Mouse (Mus musculus) frontal cortex, postnatal 36 days (tissue): Measurements from ENCODE around the gene Krtap4-2.
"Not testable (repeated sequence)": the region's sequence is repeated elsewhere in the genome, so short reads cannot be mapped to it uniquely, and the experiment has no call there.

Experiments used
- DNase-seq, 2 experiments: peaks; one replicate each; pipeline ENCODE4 v3.0.0; 2022; ENCODE audit warnings: low spot score in 2 of 2

The Krtap4-2 gene

DNA sequence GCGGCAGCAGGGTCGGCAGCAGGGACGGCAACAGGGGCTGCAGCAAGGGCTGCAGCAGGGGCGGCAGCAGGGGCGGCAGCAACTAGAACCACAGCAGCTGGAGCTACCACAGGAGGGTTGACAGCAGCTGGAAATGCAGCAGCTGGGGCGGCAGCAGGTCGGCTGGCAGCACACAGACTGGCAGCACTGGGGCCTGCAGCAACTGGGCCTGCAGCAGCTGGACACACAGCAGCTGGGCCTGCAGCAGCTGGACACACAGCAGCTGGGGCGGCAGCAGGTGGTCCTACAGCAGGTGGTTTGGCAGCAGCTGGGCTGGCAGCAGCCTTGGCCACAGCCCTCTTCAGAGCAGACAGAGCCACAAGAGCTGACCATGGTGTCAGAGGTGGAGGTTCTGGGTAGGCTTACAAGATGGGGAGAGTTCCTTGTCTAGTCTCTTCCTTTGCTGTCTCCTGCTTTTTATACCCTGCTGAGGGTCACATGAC is at the start of gene Krtap4-2:
Gene Krtap4-2 (minus strand): TSS at position 432 of the 482 bp plus-strand sequence.
- no peak for DNase-seq

DNA sequence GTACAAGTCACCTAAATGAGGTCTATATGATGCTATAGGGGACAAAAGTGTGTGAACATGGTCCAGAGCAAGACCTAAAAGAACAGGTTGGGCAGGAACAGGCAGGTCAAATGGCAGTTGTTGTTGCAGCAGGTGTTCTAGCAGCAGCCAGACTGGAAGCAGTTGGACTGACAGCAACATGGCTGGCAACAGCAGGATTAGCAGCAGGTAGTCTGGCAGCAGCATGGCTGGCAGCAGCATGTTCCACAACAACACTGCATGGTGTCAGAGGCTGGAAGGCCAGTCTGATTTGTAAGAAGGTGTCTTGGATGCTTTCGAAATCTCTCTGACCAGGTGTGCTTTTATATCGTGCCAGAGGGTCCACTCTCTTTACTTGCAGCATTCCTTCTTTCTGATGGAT is 48.6 kb upstream of the Krtap4-2 start:
- no peak for DNase-seq

DNA sequence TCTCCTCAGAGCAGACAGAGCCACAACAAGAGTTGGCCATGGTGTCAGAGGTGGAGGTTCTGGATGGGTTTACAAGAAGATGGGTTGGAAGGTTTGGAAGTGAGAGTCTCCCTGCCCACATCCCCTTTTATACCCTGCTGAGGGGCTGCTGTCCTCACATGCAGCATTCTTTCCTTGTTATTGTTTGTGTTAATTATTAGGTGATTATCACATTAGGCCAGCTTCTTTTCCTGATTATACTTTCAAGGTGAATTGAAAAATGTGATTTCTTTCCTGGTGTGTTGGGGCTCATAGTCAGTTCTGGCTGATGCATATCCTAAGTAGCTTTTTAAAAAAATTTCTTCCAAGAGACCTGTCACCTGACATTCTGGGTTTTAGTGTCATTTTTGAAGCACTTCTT is 31.0 kb upstream of the Krtap4-2 start, which contains the start of gene Krtap4-6:
Gene Krtap4-6 (minus strand): TSS at position 101 of the 400 bp plus-strand sequence.
- no peak for DNase-seq

DNA sequence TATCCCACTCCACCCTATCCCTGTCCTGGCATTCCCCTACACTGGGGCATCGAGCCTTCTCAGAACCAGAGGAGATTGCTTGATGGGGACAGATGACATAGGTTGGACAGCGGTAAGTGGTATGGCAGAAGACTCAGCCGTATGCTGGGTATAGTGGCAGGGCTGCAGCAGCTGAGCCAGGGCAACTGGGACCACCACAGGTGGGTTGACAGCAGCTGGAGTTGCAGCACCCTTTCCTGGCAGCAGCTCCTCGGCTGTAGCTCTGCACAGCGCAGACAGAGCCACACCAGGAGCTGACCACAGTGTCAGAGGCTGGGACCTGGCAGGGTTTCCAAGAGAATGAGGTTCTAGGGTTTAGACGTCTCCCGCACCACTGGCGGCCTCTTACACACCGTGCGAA is 27.9 kb upstream of the Krtap4-2 start:
- DNase-seq, result no peak

DNA sequence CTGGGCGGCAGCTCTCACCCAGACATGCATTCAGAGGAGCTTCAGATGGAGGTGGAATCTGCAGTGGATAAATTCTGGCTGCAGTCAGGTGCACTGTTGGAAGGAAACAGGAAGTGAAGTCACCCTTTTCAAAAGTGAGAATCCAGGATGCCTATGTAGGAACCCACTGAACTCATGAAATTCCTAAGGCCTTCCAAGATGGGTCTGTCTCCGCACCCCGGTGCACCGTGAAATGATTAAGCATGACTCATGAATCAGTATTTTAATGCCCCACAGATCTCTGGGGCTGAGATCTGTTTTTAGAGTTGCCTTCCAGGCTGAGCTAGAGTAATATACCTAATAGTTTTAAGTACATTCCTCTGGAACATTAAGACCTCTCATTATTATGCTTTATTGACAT is 24.4 kb upstream of the Krtap4-2 start:
- no peak for DNase-seq

DNA sequence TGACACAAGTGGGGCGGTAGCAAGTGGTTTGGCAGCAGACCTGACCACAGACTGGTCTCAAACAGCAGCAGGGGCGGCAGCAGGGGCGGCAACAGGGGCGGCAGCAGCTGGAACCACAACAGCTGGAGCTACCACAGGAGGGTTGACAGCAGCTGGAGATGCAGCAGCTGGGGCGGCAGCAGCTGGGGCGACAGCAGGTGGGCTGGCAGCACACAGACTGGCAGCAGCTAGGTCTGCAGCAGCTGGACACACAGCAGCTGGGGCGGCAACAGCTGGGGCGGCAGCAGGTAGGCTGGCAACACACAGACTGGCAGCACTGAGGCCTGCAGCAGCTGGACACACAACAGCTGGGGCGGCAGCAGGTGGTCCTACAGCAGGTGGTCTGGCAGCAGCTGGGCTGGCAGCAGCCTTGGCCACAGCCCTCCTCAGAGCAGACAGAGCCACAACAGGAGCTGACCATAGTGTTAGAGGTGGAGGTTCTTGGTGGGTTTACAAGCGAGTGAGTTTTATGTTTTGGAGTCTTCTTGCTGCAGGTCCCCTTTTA is 23.7 kb upstream of the Krtap4-2 start, which contains the start of gene Gm11563:
Gene Gm11563 (minus strand): TSS at position 494 of the 544 bp plus-strand sequence.
- DNase-seq, result not testable (repeated sequence)

DNA sequence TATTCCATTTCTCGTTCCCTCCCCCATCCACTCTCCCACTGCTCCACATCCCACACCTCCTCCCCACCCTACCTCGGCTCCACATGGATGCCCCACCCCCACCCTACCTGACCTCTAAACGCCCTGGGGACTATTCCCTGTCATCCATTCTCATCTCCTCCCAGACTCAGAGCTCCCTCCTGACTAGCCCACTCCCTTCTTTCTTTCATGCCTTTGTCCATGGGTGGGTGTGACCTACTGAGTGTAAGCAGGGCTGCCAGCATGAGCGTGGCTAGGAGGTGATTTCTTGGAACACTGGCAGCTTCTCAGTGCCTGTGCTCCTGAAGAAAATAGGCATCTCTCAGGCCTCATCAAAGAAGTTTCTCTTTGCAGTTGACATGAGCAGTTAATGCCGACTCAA is 22.2 kb upstream of the Krtap4-2 start:
- DNase-seq, result no peak

DNA sequence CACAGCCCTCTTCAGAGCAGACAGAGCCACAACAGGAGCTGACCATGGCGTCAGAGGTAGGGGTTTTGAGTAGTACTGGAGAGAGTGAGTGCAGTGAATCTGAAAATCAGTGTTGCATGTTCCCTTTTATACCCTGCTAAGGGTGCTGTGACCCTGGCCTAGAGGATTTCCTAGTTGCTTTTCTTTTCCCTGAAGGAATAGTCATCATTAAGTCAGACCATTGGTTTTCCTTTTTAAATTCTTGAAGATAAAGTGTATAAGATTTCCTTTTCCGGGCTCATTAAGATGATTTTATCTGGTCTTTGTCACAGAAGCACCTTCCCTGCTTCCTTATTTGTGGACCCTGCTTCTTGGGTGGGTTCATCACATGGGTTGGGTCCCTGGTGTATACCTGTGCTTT is 15.3 kb upstream of the Krtap4-2 start, which contains the start of gene Gm11555:
Gene Gm11555 (minus strand): TSS at position 101 of the 400 bp plus-strand sequence.
- DNase-seq, result no peak

DNA sequence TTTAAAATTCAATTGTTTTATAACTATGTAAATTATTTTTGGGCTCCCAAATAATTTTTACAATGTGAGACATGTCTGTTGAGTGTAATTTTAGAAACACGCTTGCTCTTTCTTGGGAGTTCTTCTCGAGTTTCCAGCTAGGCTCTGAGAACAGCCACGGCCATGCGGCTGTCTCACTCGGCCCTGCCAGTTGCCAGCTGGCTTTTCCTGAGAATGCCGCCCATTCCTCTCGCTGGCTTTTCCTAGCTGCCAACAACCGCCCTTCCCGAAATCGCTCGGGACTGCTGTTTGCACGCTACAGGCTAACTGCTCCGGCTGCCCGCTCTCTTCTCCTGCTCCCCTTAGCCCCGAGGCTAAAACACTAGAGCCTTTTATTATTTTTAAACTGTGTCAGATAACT is 11.6 kb upstream of the Krtap4-2 start:
- peak in 1 of 2 experiments; percentile 28 for DNase-seq

DNA sequence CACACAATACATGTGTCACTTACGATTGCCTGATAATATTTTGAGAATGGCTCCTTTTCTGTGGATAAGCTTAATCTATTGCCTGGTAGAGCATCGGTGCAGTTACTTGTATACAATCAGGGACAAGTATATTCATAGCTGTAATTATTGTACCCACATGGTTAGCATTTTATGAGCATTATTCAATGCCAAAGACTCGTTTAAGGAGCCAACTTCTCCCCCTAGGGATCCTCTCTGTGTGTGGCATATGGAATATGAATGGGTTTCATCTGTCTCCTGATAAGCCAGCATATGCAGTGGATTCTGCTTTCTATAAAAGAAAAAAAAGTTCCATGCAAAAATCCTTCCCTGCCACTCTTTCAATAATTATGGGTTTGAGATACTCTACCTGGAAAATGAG is 9.5 kb upstream of the Krtap4-2 start:
- DNase-seq, result no peak

DNA sequence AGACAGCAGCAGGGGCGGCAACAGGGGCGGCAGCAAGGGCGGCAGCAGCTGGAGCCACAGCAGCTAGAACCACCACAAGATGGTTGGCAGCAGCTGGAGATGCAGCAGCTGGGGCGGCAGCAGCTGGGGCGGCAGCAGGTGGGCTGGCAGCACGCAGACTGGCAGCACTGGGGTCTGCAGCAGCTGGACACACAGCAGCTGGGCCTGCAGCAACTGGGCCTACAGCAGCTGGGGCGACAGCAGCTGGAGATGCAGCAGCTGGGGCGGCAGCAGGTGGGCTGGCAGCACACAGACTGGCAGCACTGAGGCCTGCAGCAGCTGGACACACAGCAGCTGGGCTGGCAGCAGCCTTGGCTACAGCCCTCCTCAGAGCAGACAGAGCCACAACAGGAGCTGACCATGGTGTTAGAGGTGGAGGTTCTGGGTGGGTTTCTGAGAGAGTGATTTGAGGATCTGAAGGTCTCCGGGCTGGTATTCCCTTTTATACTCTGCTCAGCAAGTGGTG is 8.8 kb upstream of the Krtap4-2 start, which contains the start of gene Krtap4-7:
Gene Krtap4-7 (minus strand): TSS at position 455 of the 505 bp plus-strand sequence.
- DNase-seq, result not testable (repeated sequence)

DNA sequence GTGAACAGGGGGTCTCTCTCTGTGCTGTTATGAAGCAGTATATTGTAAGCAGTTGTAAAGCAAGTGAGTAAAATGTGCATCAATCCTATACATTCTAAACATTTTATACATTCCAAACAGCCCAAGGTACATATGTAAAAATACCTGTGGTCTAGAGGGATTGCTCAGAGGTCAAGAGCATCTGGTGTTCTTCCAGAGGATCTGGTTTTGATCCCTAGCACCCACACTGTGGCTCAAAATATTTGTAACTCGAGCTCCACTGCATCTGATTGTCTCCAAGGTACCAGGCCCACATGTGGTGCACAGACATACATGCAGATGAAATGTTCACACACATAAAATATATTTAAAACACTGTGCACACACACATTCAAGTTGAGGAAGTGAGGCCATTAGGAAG is 6.0 kb upstream of the Krtap4-2 start:
- DNase-seq, result no peak

DNA sequence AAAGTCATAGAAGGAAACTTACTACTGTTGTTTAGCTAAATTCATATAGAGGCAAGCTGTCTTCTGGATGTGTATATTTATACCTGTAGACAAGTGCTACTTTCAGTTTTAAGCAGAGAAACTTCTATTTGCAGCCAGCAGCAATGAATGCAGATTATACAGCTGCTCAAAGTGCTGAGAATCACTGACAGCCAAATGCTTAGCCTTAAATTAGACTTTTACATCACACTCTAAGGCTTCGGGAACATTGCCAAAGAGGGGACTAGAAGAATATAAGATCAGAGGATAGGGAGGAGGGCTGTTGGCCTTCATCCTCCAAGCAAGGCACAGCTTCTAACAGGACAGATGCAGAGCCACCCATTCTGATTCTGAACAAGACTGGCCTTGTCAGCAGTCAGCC is 2.2 kb upstream of the Krtap4-2 start:
- DNase-seq, result peak in 1 of 2 experiments; percentile 41

DNA sequence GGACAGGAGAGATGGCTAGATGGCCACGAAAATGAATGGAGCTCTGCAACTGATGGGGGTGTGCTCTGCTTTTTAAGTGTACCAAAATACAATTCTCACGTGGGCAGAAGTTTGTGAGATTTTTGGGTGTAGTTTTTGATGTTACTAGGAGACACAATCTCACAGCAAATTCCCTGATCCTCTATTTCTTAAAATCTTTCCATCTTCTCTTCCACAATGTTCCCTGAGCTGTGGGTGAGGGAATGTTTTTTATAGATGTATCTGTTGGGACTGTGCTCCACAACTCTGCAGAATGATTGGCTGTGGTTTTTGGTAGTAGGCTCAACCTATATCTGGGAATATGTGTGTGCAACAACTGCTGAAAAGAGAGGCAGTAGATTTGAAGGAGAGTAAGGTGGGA is 1.6 kb downstream of the Krtap4-2 start:
- DNase-seq, result peak in 1 of 2 experiments; percentile 51

DNA sequence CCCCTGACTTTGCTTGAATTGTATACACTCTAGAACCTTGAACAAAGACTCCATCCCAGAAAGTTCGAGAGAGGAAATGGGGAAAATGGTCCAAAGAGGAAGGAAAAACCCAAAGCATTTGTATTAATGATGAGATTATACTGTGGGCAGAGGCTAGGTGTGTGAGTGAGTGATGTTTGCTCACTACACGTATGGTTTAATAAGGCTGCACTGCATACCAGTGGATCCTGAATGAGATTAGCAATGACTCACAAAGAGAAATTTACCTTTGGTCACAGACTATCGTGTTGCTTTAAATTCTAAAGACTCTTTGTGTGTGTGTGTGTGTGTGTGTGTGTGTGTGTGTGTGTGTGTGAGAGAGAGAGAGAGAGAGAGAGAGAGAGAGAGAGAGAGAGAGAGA is 4.0 kb downstream of the Krtap4-2 start:
- no peak for DNase-seq

DNA sequence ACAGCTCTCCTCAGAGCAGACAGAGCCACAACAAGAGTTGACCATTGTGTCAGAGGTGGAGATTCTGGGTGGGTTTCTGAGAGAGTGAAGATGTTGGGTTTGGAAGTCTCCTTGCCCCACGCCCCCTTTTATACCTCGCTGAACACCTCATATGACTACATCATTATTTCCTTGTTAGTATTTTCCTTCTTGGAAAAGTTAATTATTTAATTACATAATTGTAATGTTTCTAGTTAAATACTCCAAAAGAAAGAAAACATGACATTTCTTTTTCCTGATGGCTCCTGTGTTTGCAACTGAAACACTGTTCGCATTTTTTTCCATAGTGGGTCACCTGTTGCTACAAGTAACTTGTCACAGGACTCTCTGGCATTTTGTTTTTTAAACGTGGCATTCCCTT is 6.7 kb downstream of the Krtap4-2 start, which contains the start of gene Krtap4-1:
Gene Krtap4-1 (minus strand): TSS at position 101 of the 400 bp plus-strand sequence.
- DNase-seq, result no peak

DNA sequence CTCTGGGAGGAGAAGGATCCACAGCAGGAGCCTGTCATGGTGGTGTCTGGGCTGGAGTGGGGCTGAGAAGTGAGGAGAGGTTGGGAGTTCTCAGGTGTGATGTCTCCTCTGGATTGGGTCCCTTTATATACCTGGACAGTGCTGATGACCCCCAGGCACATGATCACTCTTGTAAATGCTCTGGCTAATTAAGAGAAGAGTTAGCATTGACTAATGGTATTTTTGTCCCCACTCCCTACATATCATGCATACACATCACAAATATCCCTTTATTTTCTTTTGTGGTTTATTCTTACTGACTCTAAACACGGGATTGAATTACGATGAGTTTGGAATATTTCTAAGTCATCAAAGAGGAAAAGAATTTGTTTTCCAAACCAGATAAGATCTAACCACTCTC is 14.5 kb downstream of the Krtap4-2 start, which contains the start of gene Gm11562:
Gene Gm11562 (minus strand): TSS at position 101 of the 400 bp plus-strand sequence.
- DNase-seq, result no peak

DNA sequence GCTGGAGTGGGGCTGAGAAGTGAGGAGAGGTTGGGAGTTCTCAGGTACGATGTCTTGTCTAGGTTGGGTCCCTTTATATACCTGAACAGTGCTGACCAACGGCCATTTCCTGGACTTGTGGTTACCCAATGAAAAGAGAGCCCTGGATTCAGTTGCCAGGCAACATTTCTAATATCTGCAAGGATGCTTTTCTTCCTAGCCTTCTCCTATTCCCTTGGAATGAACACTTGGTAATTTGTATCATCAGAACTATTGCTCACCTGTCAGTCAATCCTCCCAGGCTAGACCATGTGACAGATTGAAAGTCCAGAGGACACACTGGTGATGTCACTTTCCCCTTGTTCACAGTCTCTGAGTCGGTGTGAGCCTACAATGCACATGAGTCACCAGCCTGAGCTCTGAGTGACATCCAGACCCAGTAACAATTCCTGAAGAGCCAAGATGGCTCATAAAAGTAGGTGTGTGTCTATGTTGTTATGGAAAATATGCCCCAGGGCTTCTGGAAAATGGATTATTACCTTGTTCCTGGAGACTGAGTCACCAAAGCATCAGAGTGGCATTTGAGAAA is 20.0 kb downstream of the Krtap4-2 start, which contains the start of gene Krtap2-4:
Gene Krtap2-4 (minus strand): TSS at position 51 of the 568 bp plus-strand sequence.
- no peak for DNase-seq

DNA sequence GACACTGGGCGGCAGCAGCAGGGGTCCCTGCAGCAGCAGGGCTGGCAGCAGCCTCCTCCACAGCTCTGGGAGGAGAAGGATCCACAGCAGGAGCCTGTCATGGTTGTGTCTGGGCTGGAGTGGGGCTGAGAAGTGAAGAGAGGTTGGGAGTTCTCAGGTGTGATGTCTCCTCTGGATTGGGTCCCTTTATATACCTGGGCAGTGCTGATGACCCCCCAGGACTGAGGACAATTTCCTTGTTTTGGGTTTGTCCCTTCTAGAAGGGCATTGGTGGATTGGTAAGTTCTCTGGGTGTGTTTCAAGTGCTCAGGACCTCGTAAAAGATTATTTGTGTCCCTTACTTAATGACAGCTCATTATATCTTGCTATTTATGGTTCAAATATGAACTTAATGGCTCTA is 24.8 kb downstream of the Krtap4-2 start, which contains the start of gene Gm11937:
Gene Gm11937 (minus strand): TSS at position 101 of the 400 bp plus-strand sequence.
- not testable (repeated sequence) for DNase-seq

DNA sequence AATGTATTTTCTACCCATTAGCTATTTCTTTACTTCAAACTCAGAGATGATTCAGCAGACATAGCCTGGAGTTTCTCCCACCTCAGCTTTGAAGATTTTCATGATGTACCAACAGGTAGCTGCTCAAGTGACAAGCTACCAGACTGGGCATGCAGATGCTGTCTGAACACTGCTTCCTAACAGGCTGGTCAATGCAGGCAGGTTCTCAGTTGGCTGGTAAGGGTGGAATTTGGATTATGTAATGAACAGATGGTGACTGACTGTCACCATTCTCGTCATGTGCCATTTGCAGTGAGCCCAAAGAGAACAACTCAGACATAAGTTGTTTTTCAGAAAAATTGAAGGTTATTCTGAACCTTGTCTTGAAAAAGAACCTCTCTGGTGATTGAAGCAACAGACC is 25.8 kb downstream of the Krtap4-2 start:
- DNase-seq, result peak; percentile 22 to 67

DNA sequence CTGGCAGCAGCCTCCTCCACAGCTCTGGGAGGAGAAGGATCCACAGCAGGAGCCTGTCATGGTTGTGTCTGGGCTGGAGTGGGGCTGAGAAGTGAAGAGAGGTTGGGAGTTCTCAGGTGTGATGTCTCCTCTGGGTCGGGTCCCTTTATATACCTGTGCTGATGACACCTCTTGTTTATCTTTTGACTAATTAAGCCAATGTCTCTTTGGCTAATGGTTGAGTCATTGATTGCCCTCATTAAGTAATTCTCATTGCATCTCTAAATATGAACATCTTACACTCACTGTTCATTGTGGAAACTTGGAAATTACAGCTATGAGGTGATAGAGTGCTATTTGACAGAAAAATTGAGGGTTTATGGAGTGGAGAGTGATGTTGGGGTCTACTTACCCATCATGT is 31.7 kb downstream of the Krtap4-2 start, which contains the start of gene Gm11938:
Gene Gm11938 (minus strand): TSS at position 101 of the 400 bp plus-strand sequence.
- DNase-seq, result not testable (repeated sequence)

DNA sequence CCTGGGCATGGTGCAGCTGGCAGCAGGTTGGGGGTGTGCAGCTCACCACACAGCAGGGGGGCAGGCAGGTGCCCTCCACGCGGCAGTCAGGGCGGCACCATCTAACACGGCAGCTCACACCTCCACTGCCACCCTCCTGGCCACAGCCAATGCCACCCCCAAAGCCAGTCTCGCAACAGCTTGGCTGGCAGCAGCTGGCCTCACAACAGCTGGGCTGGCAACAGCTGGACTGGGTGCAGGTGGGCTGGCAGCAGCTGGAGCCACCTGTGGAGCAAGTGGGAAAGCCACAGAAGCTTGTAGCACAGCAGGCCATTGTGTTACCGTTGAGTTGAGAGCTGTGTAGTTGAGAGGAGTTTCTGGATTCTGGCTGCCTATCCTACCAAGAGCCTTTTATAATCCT is 37.1 kb downstream of the Krtap4-2 start, which contains the start of gene Krtap9-3:
Gene Krtap9-3 (minus strand): TSS at position 364 of the 400 bp plus-strand sequence.
- not testable (repeated sequence) for DNase-seq
